Mouse (Mus musculus): ENCODE data around the gene Gm5286. TPM values are rescaled to one million over a fixed set of nuclear protein-coding genes. Genes with fewer than 3 reads are reported as not detected.
"Not testable (repeated sequence)": the region's sequence is repeated elsewhere in the genome, so short reads cannot be mapped to it uniquely, and the experiment has no call there.

Gene Gm5286
- polyA plus RNA-seq (2015; fragmentation: Nextera tagmentation; extraction: Ambion mirVana): not detected in 2 replicates

- not testable (repeated sequence) for H3K4me1 ChIP-seq (replicated peaks; ENCODE audit: insufficient read depth, low read length); H3K4me2 ChIP-seq (ENCODE audit: low read length); H3K4me3 ChIP-seq (replicated peaks; ENCODE audit: low read depth, low read length); H3K36me3 ChIP-seq (ENCODE audit: insufficient read depth, low read length); DNase-seq (ENCODE audit: low spot score); H3K9ac ChIP-seq (ENCODE audit: low read depth, low read length); H3K27ac ChIP-seq; H3K9me3 ChIP-seq (replicated peaks; ENCODE audit: low read length); H3K27me3 ChIP-seq (ENCODE audit: insufficient read depth, low read length); ATAC-seq (replicated peaks; ENCODE audit: low FRiP score, low read depth)
- WGBS: 85% methylated on average over 1 of the region's 4 CpGs
Measured at GRCm38 (mm10) chr3:94196414-94196813, at the start of gene Gm5286. Gene Gm5286, plus strand, starts transcription at chr3:94196714.

DNA sequence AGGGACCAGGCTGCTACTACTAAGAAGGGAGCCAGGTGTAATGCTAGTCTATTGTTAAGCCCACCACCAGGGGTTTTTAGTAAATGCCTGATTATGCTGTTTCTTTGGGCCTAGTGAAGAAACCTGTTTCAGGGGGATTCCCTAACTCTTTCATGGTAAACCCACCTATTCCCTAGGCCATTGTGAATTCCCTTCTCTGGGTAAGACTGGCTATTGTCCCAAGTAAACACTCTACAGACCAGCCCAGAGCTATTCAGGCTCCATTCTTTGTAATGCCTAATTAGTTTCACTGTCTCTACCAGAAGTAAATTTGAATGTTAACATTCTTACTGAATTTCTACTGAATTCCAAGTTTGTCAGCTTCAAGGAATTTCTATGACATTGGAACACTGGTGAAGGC, 29.2 kb upstream of the Gm5286 start:
- H3K4me3 ChIP-seq (replicated peaks; ENCODE audit: low read depth, low read length); H3K4me1 ChIP-seq (replicated peaks; ENCODE audit: insufficient read depth, low read length); H3K4me2 ChIP-seq (ENCODE audit: low read length); H3K9ac ChIP-seq (ENCODE audit: low read depth, low read length); DNase-seq (ENCODE audit: low spot score); H3K27me3 ChIP-seq (ENCODE audit: insufficient read depth, low read length); H3K9me3 ChIP-seq (replicated peaks; ENCODE audit: low read length); ATAC-seq (replicated peaks; ENCODE audit: low FRiP score, low read depth); H3K36me3 ChIP-seq (ENCODE audit: insufficient read depth, low read length); H3K27ac ChIP-seq: not testable (repeated sequence)

GRCm38 (mm10) chr3:94178093-94178492, 18.4 kb upstream of the Gm5286 start, which contains the start of gene Gm10696:
Gene Gm10696, minus strand, starts transcription at chr3:94178193.
- H3K4me3 ChIP-seq (replicated peaks; ENCODE audit: low read depth, low read length); DNase-seq (ENCODE audit: low spot score); H3K9ac ChIP-seq (ENCODE audit: low read depth, low read length); ATAC-seq (replicated peaks; ENCODE audit: low FRiP score, low read depth); H3K4me2 ChIP-seq (ENCODE audit: low read length); H3K27ac ChIP-seq; H3K4me1 ChIP-seq (replicated peaks; ENCODE audit: insufficient read depth, low read length); H3K36me3 ChIP-seq (ENCODE audit: insufficient read depth, low read length); H3K27me3 ChIP-seq (ENCODE audit: insufficient read depth, low read length); H3K9me3 ChIP-seq (replicated peaks; ENCODE audit: low read length): not testable (repeated sequence)
- 90% methylated on average over 1 of the region's 1 CpGs for WGBS

Other genes starting within 250 kb of the Gm5286 start
- gene Tdpoz5, start 235.4 kb upstream of the Gm5286 start, polyA plus RNA-seq (2015; fragmentation: Nextera tagmentation; extraction: Ambion mirVana): not detected in 2 replicates
- not detected in 2 replicates for gene Gm9125, start 141.8 kb upstream of the Gm5286 start, polyA plus RNA-seq (2015; fragmentation: Nextera tagmentation; extraction: Ambion mirVana)
- gene Gm10697, start 124.1 kb upstream of the Gm5286 start, polyA plus RNA-seq (2015; fragmentation: Nextera tagmentation; extraction: Ambion mirVana): not detected in 2 replicates
- not detected in 2 replicates for gene Gm10696, start 18.5 kb upstream of the Gm5286 start, polyA plus RNA-seq (2015; fragmentation: Nextera tagmentation; extraction: Ambion mirVana)
- not detected in 2 replicates for gene Gm4778, start 67.3 kb downstream of the Gm5286 start, polyA plus RNA-seq (2015; fragmentation: Nextera tagmentation; extraction: Ambion mirVana)
- gene Them4, start 113.4 kb downstream of the Gm5286 start, polyA plus RNA-seq (2015; fragmentation: Nextera tagmentation; extraction: Ambion mirVana): 20.2 and 21.5 TPM in 2 replicates
- gene Them5, start 145.4 kb downstream of the Gm5286 start, polyA plus RNA-seq (2015; fragmentation: Nextera tagmentation; extraction: Ambion mirVana): 0.09 TPM in 1 of 2 replicates, not detected in the other
- gene C2cd4d, start 165.7 kb downstream of the Gm5286 start, polyA plus RNA-seq (2015; fragmentation: Nextera tagmentation; extraction: Ambion mirVana): 0.50 and 0.75 TPM in 2 replicates
- gene Rorc, start 176.1 kb downstream of the Gm5286 start, polyA plus RNA-seq (2015; fragmentation: Nextera tagmentation; extraction: Ambion mirVana): 14.4 and 16.4 TPM in 2 replicates
- gene Lingo4, start 201.8 kb downstream of the Gm5286 start, polyA plus RNA-seq (2015; fragmentation: Nextera tagmentation; extraction: Ambion mirVana): 0.32 and 0.47 TPM in 2 replicates
- gene Tdrkh, start 216.6 kb downstream of the Gm5286 start, polyA plus RNA-seq (2015; fragmentation: Nextera tagmentation; extraction: Ambion mirVana): 11.1 and 12.8 TPM in 2 replicates
- gene Mrpl9, start 246.6 kb downstream of the Gm5286 start, polyA plus RNA-seq (2015; fragmentation: Nextera tagmentation; extraction: Ambion mirVana): 52.7 and 57.1 TPM in 2 replicates
- 0.13 and 0.24 TPM in 2 replicates for gene Oaz3, start 247.2 kb downstream of the Gm5286 start, polyA plus RNA-seq (2015; fragmentation: Nextera tagmentation; extraction: Ambion mirVana)